Mouse (Mus musculus): Measurements from ENCODE around the gene Sec14l2. TPM values are rescaled to one million over a fixed set of nuclear protein-coding genes. Genes with fewer than 3 reads are reported as not detected.

The Sec14l2 gene
- 3.8 and 4.0 TPM in 2 replicates for polyA plus RNA-seq (2021; fragmentation: Nextera tagmentation)
- long read RNA-seq, experiment 1, partial matches to known transcripts, result 0 of 4 reads
- long read RNA-seq, experiment 1, other reads (novel, unspliced or antisense), result 4 of 4 reads
- long read RNA-seq, experiment 2, partial matches to known transcripts, result 1 of 13 reads
- long read RNA-seq, experiment 2, other reads (novel, unspliced or antisense), result 10 of 13 reads

GRCm38 (mm10) chr11:4122742-4123579 lies at the start of gene Sec14l2:
Gene Sec14l2 (minus strand): TSS chr11:4123415.

GRCm38 (mm10) chr11:4159808-4160708 lies 36.8 kb upstream of the Sec14l2 start, which contains the start of the genes Ccdc157 and Sf3a1:
Gene Ccdc157 (minus strand): TSS chr11:4160293.
Gene Sf3a1 (plus strand): TSS chr11:4160350.

GRCm38 (mm10) chr11:4134986-4135935 lies 12.0 kb upstream of the Sec14l2 start, which contains the start of gene Rnf215:
Gene Rnf215 (plus strand): TSS chr11:4135202.

DNA sequence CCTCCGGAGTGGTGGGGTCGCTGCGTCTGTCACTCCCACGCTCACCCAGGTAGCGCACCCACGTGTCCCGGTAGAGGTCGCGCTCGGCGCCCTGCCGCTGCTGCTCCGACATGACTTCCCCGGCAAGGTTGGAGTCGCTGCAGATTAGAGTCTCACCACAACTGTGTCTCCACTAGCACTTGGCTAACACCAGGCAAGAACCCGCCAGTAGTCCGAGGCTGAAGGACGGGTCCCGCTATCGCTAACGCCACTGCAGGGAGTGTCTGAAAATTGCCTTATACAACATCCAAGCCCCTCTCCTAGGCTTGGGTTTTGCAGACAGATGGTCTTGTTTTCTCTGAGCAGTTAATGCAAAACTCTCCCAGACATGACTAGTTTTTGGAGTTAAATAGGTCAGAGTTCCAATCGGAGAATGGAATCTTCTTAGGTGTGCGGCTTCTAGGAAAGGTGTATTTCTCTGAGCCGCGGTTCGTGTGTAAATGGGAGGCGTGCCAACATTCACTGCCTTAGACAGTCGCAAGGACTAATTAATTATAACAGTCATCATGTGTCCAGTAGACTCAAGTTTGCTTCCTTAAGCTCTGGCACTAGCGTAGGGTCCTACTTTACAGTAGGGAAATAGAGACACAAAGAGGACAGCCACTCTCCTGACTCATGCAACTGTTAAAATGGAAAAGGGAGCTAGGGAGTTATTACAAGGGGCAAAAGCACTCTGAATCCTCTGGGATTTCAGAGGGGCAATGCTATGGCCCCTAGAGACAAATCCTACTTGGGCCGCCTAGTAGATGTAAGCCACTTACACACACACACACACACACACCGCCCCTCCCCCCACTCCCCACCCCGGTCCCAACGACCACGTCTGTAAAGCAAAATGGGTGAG lies 27.8 kb downstream of the Sec14l2 start, which contains the start of gene Mtfp1:
Gene Mtfp1 (minus strand): TSS at position 275 of the 883 bp plus-strand sequence.

DNA sequence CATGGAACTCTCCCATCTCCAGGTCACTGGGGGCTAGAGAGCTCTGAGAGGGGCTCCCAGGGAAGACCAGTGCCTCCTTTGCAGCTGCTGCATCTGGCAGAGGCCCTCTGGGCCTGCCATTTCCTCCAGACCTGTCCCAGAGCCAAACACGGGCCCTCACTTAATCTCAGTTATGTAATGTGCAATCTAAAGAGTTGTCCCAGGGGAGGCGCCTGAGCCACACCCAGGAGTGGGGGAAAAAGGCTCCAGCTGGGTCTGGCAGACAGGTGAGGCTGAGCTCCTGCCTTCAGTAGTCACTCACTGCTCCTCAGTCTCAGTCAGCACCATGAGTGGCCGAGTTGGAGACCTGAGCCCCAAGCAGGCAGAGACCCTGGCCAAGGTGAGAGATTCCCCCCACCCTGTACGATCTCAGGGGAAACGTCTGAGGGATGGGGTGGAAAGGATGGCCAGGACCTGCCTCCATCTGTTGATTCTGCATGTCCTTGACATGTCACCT lies 58.5 kb downstream of the Sec14l2 start, which contains the start of gene Sec14l3:
Gene Sec14l3 (plus strand): TSS at position 215 of the 496 bp plus-strand sequence.

Small RNA genes lying within 50 kb of the gene (microRNA-seq; reads per million reads assigned to microRNA genes)
- gene Mir3060, result 3.4 reads per million, percentile 11 among the genes with 10 or more reads in this experiment

Other genes starting within 250 kb of the Sec14l2 start
- 0.35 and 0.59 TPM in 2 replicates for gene 4921536K21Rik, start 228.3 kb downstream of the Sec14l2 start, polyA plus RNA-seq (2021; fragmentation: Nextera tagmentation)
- 19.1 and 20.4 TPM in 2 replicates for gene Dusp18, start 228.2 kb downstream of the Sec14l2 start, polyA plus RNA-seq (2021; fragmentation: Nextera tagmentation)
- gene Slc35e4, start 208.8 kb downstream of the Sec14l2 start, polyA plus RNA-seq (2021; fragmentation: Nextera tagmentation), result 13.9 and 15.2 TPM in 2 replicates
- gene Tcn2, start 191.3 kb downstream of the Sec14l2 start, polyA plus RNA-seq (2021; fragmentation: Nextera tagmentation), result 21.5 and 39.0 TPM in 2 replicates
- gene Pes1, start 159.4 kb downstream of the Sec14l2 start, polyA plus RNA-seq (2021; fragmentation: Nextera tagmentation), result 23.5 and 28.5 TPM in 2 replicates
- not detected in 2 replicates for gene 4930556J24Rik, start 146.6 kb downstream of the Sec14l2 start, polyA plus RNA-seq (2021; fragmentation: Nextera tagmentation)
- 3.4 and 5.4 TPM in 2 replicates for gene Gal3st1, start 139.8 kb downstream of the Sec14l2 start, polyA plus RNA-seq (2021; fragmentation: Nextera tagmentation)
- gene Sec14l4, start 92.0 kb downstream of the Sec14l2 start, polyA plus RNA-seq (2021; fragmentation: Nextera tagmentation), result 0.33 and 0.80 TPM in 2 replicates
- 0.67 and 1.7 TPM in 2 replicates for gene Sec14l3, start 58.6 kb downstream of the Sec14l2 start, polyA plus RNA-seq (2021; fragmentation: Nextera tagmentation)
- gene Mtfp1, start 28.0 kb downstream of the Sec14l2 start, polyA plus RNA-seq (2021; fragmentation: Nextera tagmentation), result 189 and 199 TPM in 2 replicates
- 11.3 and 11.7 TPM in 2 replicates for gene Rnf215, start 11.8 kb upstream of the Sec14l2 start, polyA plus RNA-seq (2021; fragmentation: Nextera tagmentation)
- gene Ccdc157, start 36.9 kb upstream of the Sec14l2 start, polyA plus RNA-seq (2021; fragmentation: Nextera tagmentation), result 2.9 and 3.6 TPM in 2 replicates
- gene Sf3a1, start 36.9 kb upstream of the Sec14l2 start, polyA plus RNA-seq (2021; fragmentation: Nextera tagmentation), result 28.7 and 37.2 TPM in 2 replicates
- gene Tbc1d10a, start 63.4 kb upstream of the Sec14l2 start, polyA plus RNA-seq (2021; fragmentation: Nextera tagmentation), result 41.4 and 42.0 TPM in 2 replicates
- 8.0 and 10.9 TPM in 2 replicates for gene Castor1, start 94.8 kb upstream of the Sec14l2 start, polyA plus RNA-seq (2021; fragmentation: Nextera tagmentation)
- 0.14 and 0.21 TPM in 2 replicates for gene Osm, start 113.0 kb upstream of the Sec14l2 start, polyA plus RNA-seq (2021; fragmentation: Nextera tagmentation)
- 0.74 and 1.1 TPM in 2 replicates for gene Lif, start 134.1 kb upstream of the Sec14l2 start, polyA plus RNA-seq (2021; fragmentation: Nextera tagmentation)